Mouse (Mus musculus) neural tube, embryonic 11.5 days (tissue): ENCODE data around the gene Smok2b. TPM values are rescaled to one million over a fixed set of nuclear protein-coding genes. Genes with fewer than 3 reads are reported as not detected.
"Not testable (repeated sequence)": the region's sequence is repeated elsewhere in the genome, so short reads cannot be mapped to it uniquely, and the experiment has no call there.

Experiments used
- ATAC-seq: fragments of 200-750 bp; cut with Nextera tagmentation; 2 replicates; pipeline ENCODE4 v1.8.0; 2017; ENCODE audit warnings: moderate number of reproducible peaks, mild to moderate bottlenecking, moderate TSS enrichment, moderate library complexity; ENCODE audit not compliant: insufficient read depth, low FRiP score, low TSS enrichment
- DNase-seq: peaks from one replicate; pipeline ENCODE4 v3.0.0-alpha.2; 2015; ENCODE audit warnings: low spot score
- H3K27ac ChIP-seq: fragments of 300-500 bp; sonication (generic); 2 replicates; pipeline ENCODE4 v1.5.1; 2014; ENCODE audit warnings: low read depth, mild to moderate bottlenecking, low read length
- H3K27me3 ChIP-seq: fragments of 300-500 bp; sonication (generic); 2 replicates; pipeline ENCODE4 v1.6.1; 2014; ENCODE audit warnings: mild to moderate bottlenecking, low read length, mixed read lengths; ENCODE audit not compliant: control insufficient read depth, insufficient read depth
- H3K36me3 ChIP-seq: fragments of 300-500 bp; sonication (generic); 2 replicates; pipeline ENCODE4 v1.6.1; 2014; ENCODE audit warnings: mild to moderate bottlenecking, low read length, moderate library complexity, mixed read lengths; ENCODE audit not compliant: control insufficient read depth, insufficient read depth
- H3K4me1 ChIP-seq: fragments of 300-500 bp; sonication (generic); 2 replicates; pipeline ENCODE4 v1.6.1; 2014; ENCODE audit warnings: low read length, mixed read lengths; ENCODE audit not compliant: control insufficient read depth, insufficient read depth
- H3K4me2 ChIP-seq: fragments of 300-500 bp; sonication (generic); 2 replicates; pipeline ENCODE4 v1.6.1; 2014; ENCODE audit warnings: low read depth, mild to moderate bottlenecking, moderate library complexity
- H3K4me3 ChIP-seq: fragments of 300-500 bp; sonication (generic); 2 replicates; pipeline ENCODE4 v1.5.1; 2014; ENCODE audit warnings: low read depth, low read length
- H3K9ac ChIP-seq: fragments of 300-500 bp; sonication (generic); 2 replicates; pipeline ENCODE4 v1.6.1; 2014; ENCODE audit warnings: mild to moderate bottlenecking, low read length
- H3K9me3 ChIP-seq: fragments of 300-500 bp; sonication (generic); 2 replicates; pipeline ENCODE4 v1.6.1; 2016; ENCODE audit warnings: low read length; ENCODE audit not compliant: control insufficient read depth
- WGBS: fragments of 180-500 bp; shearing (Covaris S2); extraction: QIAGEN DNeasy Blood & Tissue Kit; methylation state at CpG from one replicate; pipeline ENCODE4 v1.1.7; 2014; 5-methylcytosine and 5-hydroxymethylcytosine counted together
- polyA plus RNA-seq: library from polyadenylated mRNA; unstranded; fragments of >200 nt; fragmentation: Nextera tagmentation; extraction: Ambion mirVana; gene quantifications from 2 replicates; pipeline ENCODE4 v1.2.1, GENCODE M21; 2014

Gene Smok2b
- polyA plus RNA-seq, 1 experiment from 2014 or later = not detected

DNA sequence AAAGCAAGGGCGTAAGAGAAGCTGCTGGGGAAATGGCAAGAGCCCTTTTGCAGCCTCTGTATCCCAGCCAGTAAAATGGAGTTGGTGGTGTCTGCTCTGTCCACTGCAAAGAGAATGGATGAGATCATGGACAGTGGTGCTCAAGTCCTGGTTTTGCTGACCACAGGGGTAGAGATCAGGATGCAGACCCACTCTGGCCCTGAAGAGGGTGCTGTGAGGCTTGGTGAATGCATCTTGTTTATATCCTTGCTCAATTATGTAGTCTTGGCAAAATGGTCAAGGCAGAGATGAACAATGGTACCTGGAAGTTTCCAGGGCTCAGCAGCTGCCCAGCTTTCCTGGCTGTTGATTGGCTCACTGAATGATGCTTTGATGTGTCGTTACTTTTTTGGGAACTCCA is 14.5 kb upstream of the Smok2b start:
- H3K27ac ChIP-seq = no peak overlapping the region
- no peak overlapping the region for H3K4me3 ChIP-seq
- H3K27me3 ChIP-seq = no peaks in the 10 kb centered on the region
- WGBS = 84% methylated on average over 2 of the region's 2 CpGs
- no peak for DNase-seq
- no peaks in the 10 kb centered on the region for H3K36me3 ChIP-seq
- no peak for ATAC-seq
- H3K9ac ChIP-seq = no peak overlapping the region
- peaks cover 83% of the 10 kb centered on the region for H3K9me3 ChIP-seq
- no peaks in the 10 kb centered on the region for H3K4me1 ChIP-seq
- no peak overlapping the region for H3K4me2 ChIP-seq

GRCm38 (mm10) chr17:13220888-13221287 is 9.2 kb upstream of the Smok2b start, which contains the start of gene Smok2a:
Gene Smok2a, plus strand, starts transcription at chr17:13221188.
- DNase-seq = no peak
- H3K27ac ChIP-seq = no peak within 1 kb of the TSS
- no peaks in the 10 kb centered on the region for H3K4me1 ChIP-seq
- no peak within 1 kb of the TSS for H3K4me3 ChIP-seq
- H3K9ac ChIP-seq = no peak within 1 kb of the TSS
- ATAC-seq = no peak
- no peaks in the 10 kb centered on the region for H3K36me3 ChIP-seq
- H3K27me3 ChIP-seq = no peaks in the 10 kb centered on the region
- peaks cover 63% of the 10 kb centered on the region for H3K9me3 ChIP-seq
- 89% methylated on average over 3 of the region's 3 CpGs for WGBS
- H3K4me2 ChIP-seq = no peak within 1 kb of the TSS

DNA sequence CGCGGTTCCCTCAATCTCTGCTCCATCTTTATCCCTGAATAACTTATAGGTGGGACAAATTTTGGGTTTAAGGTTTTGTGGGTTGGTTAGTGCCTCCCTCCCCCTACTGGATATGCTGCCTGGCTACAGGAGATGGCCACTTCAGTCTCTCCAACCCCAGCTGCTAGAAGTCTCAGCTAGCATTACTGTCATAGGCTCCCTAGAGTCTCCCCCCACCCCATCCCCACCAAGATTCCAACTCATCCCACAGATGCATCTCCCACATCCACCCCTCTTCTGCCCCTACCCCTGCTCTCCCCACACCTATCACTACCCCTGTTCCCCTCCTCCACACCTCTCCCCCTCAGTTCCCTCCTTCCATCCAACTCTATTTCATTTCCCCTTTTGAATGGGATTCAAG is 8.1 kb upstream of the Smok2b start:
- H3K27me3 ChIP-seq, H3K4me2 ChIP-seq, DNase-seq, H3K4me1 ChIP-seq, ATAC-seq, H3K27ac ChIP-seq, H3K9ac ChIP-seq, H3K4me3 ChIP-seq, H3K36me3 ChIP-seq: not testable (repeated sequence)
- peaks cover 62% of the 10 kb centered on the region for H3K9me3 ChIP-seq
- WGBS = 81% methylated on average over 2 of the region's 2 CpGs

- not testable (repeated sequence) for DNase-seq, H3K27me3 ChIP-seq, H3K36me3 ChIP-seq, H3K9ac ChIP-seq, H3K4me3 ChIP-seq, ATAC-seq, H3K27ac ChIP-seq, H3K4me1 ChIP-seq, H3K4me2 ChIP-seq
- peaks cover 36% of the 10 kb centered on the region for H3K9me3 ChIP-seq
- 89% methylated on average over 4 of the region's 4 CpGs for WGBS
Measured at GRCm38 (mm10) chr17:13239461-13239860, 9.4 kb downstream of the Smok2b start.

GRCm38 (mm10) chr17:13240807-13241727 is 11.0 kb downstream of the Smok2b start:
- H3K9ac ChIP-seq, H3K4me1 ChIP-seq, H3K4me2 ChIP-seq, DNase-seq, H3K36me3 ChIP-seq, H3K27ac ChIP-seq, H3K4me3 ChIP-seq, H3K27me3 ChIP-seq: not testable (repeated sequence)
- WGBS = 86% methylated on average over 7 of the region's 13 CpGs
- ATAC-seq = 0 out of 2 replicates have a peak, but pooled peaks have one; percentile 38
- peaks cover 24% of the 10 kb centered on the region for H3K9me3 ChIP-seq

GRCm38 (mm10) chr17:13254786-13255185 is 24.7 kb downstream of the Smok2b start:
- not testable (repeated sequence) for H3K4me1 ChIP-seq, H3K27me3 ChIP-seq, H3K9ac ChIP-seq, H3K4me2 ChIP-seq, ATAC-seq, DNase-seq, H3K27ac ChIP-seq, H3K36me3 ChIP-seq, H3K4me3 ChIP-seq, H3K9me3 ChIP-seq
- 81% methylated on average over 1 of the region's 5 CpGs for WGBS

Other genes with a start within 250 kb of the Smok2b start
- gene Wtap, start 236.1 kb upstream of the Smok2b start, polyA plus RNA-seq = 137 and 141 TPM in 2 replicates
- gene Sod2, start 223.4 kb upstream of the Smok2b start, polyA plus RNA-seq = 114 and 116 TPM in 2 replicates
- not detected in 2 replicates for gene Gpr31b, start 178.0 kb upstream of the Smok2b start, polyA plus RNA-seq
- 0.16 TPM in 1 of 2 replicates, not detected in the other for gene Tcp10b, start 169.2 kb upstream of the Smok2b start, polyA plus RNA-seq
- gene Unc93a, start 98.4 kb upstream of the Smok2b start, polyA plus RNA-seq = not detected in 2 replicates
- gene Smok2a, start 9.1 kb upstream of the Smok2b start, polyA plus RNA-seq = not detected in 2 replicates
- gene Tcp10c, start 124.3 kb downstream of the Smok2b start, polyA plus RNA-seq = not detected in 2 replicates